Mouse (Mus musculus): ENCODE measurements at regions not wholly inside any gene's neighbourhood (a gene's known extent, or its start where the extent isn't known, plus 50 kb on each side); places are given as distances from the start of the nearest gene placed in this dataset.

DNA sequence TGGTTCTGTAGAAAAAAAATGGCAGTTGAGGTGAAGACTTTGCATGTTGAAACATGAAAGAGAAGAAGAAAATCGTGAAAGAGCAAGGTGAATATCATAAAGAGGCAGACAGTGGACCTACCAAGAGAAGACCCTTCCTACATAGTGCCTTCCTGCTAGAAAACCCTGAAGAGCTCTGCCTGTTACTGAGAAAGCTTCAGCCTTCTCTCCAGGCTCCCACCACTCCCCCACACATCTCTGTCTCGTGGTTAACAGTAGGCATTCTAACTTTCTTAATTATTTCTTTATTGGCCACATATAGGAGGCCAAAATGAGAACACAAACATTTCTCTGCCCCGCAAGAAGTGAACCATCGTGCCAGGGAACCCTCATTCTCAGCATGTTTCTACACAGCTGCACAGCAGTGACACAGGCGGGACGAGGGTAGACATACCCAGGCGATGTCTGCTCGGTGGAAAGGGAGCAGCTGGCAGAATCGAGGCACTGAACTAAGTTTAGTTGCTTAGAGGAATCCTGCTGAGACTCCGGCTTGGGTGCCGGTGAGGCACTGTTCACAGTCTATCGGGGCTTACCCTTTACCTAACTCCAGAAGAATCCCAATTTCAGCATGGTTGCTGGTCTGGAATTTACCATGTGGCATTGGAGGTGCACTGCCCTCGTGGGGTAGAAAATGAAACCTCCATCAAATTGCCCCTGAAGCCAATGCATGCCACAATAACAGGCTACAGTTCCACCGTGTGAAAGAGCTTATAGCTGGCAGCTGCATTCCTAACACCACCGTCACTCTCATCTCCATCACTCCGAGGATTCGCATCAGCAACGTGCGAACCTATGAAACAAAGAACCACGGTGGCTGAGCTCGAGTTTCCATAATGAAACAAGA lies 260.4 kb upstream of the Tsc22d2 start:
- no peak for TF ChIP-seq POLR2AphosphoS2 (IDR thresholded peaks at IDR 0.05; ENCODE audit: insufficient read length, low read depth)
- no peak for TF ChIP-seq POLR2A (IDR thresholded peaks at IDR 0.05; ENCODE audit: insufficient read length, low read depth)
- peak in 2 of 3 experiments; percentile 12 to 83 for TF ChIP-seq MYOG (IDR thresholded peaks at IDR 0.05; ENCODE audit: control insufficient read depth in 1 of 3, insufficient read depth in 1 of 3, insufficient read length in 2 of 3, low read depth in 2 of 3)
- no peak for TF ChIP-seq USF1 (IDR thresholded peaks at IDR 0.05; ENCODE audit: low read depth)
- TF ChIP-seq E2F4 (IDR thresholded peaks at IDR 0.05; ENCODE audit: insufficient read depth): no peak
- peak; percentile 35 for TF ChIP-seq TCF3 (IDR thresholded peaks at IDR 0.05; ENCODE audit: insufficient read length, low read depth)
- peak in 2 of 3 experiments; percentile 29 to 52 for TF ChIP-seq MYOD1 (IDR thresholded peaks at IDR 0.05; ENCODE audit: control insufficient read depth in 1 of 3, insufficient read length in 2 of 3, low read depth in 2 of 3)
- TF ChIP-seq TCF12 (IDR thresholded peaks at IDR 0.05; ENCODE audit: insufficient read depth, poor library complexity, severe bottlenecking): no peak
- TF ChIP-seq MAX (IDR thresholded peaks at IDR 0.05; ENCODE audit: low read depth): no peak
- TF ChIP-seq REST (IDR thresholded peaks at IDR 0.05; ENCODE audit: insufficient read depth, insufficient read length): no peak
- no peak for TF ChIP-seq CEBPB (IDR thresholded peaks at IDR 0.05; ENCODE audit: insufficient read depth, poor library complexity, severe bottlenecking)
- no peak for TF ChIP-seq SRF (IDR thresholded peaks at IDR 0.05; ENCODE audit: control insufficient read depth, insufficient read length, low read depth)
